Mouse (Mus musculus) myocyte (in vitro differentiated cells): ENCODE results near the gene Pnpla6. TPM values are rescaled to one million over a fixed set of nuclear protein-coding genes. Genes with fewer than 3 reads are reported as not detected.
A peak's percentile ranks its signal among the peaks of the same experiment; 100 is the strongest.

Experiments
- H3K27me3 ChIP-seq: one replicate; pipeline ENCODE4 v1.6.1; 2011; ENCODE audit not compliant: control insufficient read depth, insufficient read depth, insufficient read length
- H3K36me3 ChIP-seq: one replicate; pipeline ENCODE4 v1.6.1; 2011; ENCODE audit not compliant: control insufficient read depth, insufficient read depth
- H3K4me2 ChIP-seq: one replicate; pipeline ENCODE4 v1.6.1; 2011; ENCODE audit warnings: low read depth, control low read depth
- H3K4me3 ChIP-seq: one replicate; pipeline ENCODE4 v1.5.1; 2011; ENCODE audit warnings: mild to moderate bottlenecking, control low read depth, moderate library complexity
- H3K79me2 ChIP-seq: one replicate; pipeline ENCODE4 v1.6.1; 2011; ENCODE audit not compliant: control insufficient read depth, insufficient read depth
- H3ac ChIP-seq: one replicate; pipeline ENCODE4 v1.6.1; 2011; ENCODE audit not compliant: control insufficient read depth, insufficient read length
- CEBPB ChIP-seq: IDR thresholded peaks from 2 replicates; pipeline ENCODE4 v1.6.1; 2011; ENCODE audit warnings: mild to moderate bottlenecking, moderate library complexity; ENCODE audit not compliant: poor library complexity, insufficient read depth, severe bottlenecking
- E2F4 ChIP-seq: IDR thresholded peaks from one replicate; pipeline ENCODE4 v1.6.1; 2011; ENCODE audit warnings: mild to moderate bottlenecking, control low read depth, moderate library complexity; ENCODE audit not compliant: insufficient read depth
- MAX ChIP-seq: IDR thresholded peaks from one replicate; pipeline ENCODE4 v1.6.1; 2011; ENCODE audit warnings: low read depth, mild to moderate bottlenecking, control low read depth
- MYOD1 ChIP-seq, 3 experiments: IDR thresholded peaks; one replicate each; pipeline ENCODE4 v1.6.1; 2011; ENCODE audit warnings: control low read depth in 2 of 3, low read depth in 2 of 3, mild to moderate bottlenecking in 2 of 3, moderate library complexity in 1 of 3; ENCODE audit not compliant: insufficient read length in 2 of 3, control insufficient read depth in 1 of 3
- MYOG ChIP-seq, 3 experiments: IDR thresholded peaks; one replicate each; pipeline ENCODE4 v1.6.1; 2011; ENCODE audit warnings: control low read depth in 2 of 3, low read depth in 2 of 3, mild to moderate bottlenecking in 2 of 3; ENCODE audit not compliant: insufficient read length in 2 of 3, control insufficient read depth in 1 of 3, insufficient read depth in 1 of 3
- POLR2A ChIP-seq: IDR thresholded peaks from one replicate; pipeline ENCODE4 v1.6.1; 2011; ENCODE audit warnings: low read depth, mild to moderate bottlenecking, control low read depth, moderate library complexity; ENCODE audit not compliant: insufficient read length
- POLR2AphosphoS2 ChIP-seq: IDR thresholded peaks from one replicate; pipeline ENCODE4 v1.6.1; 2011; ENCODE audit warnings: low read depth, control low read depth; ENCODE audit not compliant: insufficient read length
- REST ChIP-seq: IDR thresholded peaks from one replicate; pipeline ENCODE4 v1.6.1; 2011; ENCODE audit warnings: mild to moderate bottlenecking, control low read depth, moderate library complexity; ENCODE audit not compliant: insufficient read depth, insufficient read length
- SRF ChIP-seq: IDR thresholded peaks from one replicate; pipeline ENCODE4 v1.6.1; 2011; ENCODE audit warnings: low read depth; ENCODE audit not compliant: control insufficient read depth, insufficient read length
- TCF12 ChIP-seq: IDR thresholded peaks from one replicate; pipeline ENCODE4 v1.6.1; 2011; ENCODE audit warnings: mild to moderate bottlenecking, control low read depth; ENCODE audit not compliant: poor library complexity, insufficient read depth, severe bottlenecking
- TCF3 ChIP-seq: IDR thresholded peaks from one replicate; pipeline ENCODE4 v1.6.1; 2011; ENCODE audit warnings: low read depth, control low read depth; ENCODE audit not compliant: insufficient read length
- USF1 ChIP-seq: IDR thresholded peaks from one replicate; pipeline ENCODE4 v1.6.1; 2011; ENCODE audit warnings: low read depth, mild to moderate bottlenecking, control low read depth, moderate library complexity
- polyA plus RNA-seq: library from polyadenylated mRNA; unstranded; fragments of >200 nt; fragmentation: generic; extraction: Trizol; gene quantifications from one replicate; pipeline ENCODE4 v1.2.1, GENCODE M21; 2012; ENCODE audit warnings: missing spikeins

The Pnpla6 gene
- polyA plus RNA-seq, 1 experiment, result 14.8 TPM

- H3K4me3 ChIP-seq, result peak within 1 kb of the TSS; percentile 53
- no peaks in the 10 kb centered on the region for H3K36me3 ChIP-seq
- peak; percentile 89 for TF ChIP-seq POLR2AphosphoS2
- TF ChIP-seq MYOG (IDR thresholded peaks at IDR 0.05; ENCODE audit: control insufficient read depth in 1 of 3, insufficient read depth in 1 of 3, insufficient read length in 2 of 3, low read depth in 2 of 3), result peak in 2 of 3 experiments; percentile 10 to 57
- TF ChIP-seq POLR2A, result peak; percentile 93
- peak in 2 of 3 experiments; percentile 0 to 34 for TF ChIP-seq MYOD1 (IDR thresholded peaks at IDR 0.05; ENCODE audit: control insufficient read depth in 1 of 3, insufficient read length in 2 of 3, low read depth in 2 of 3)
- peak; percentile 99 for TF ChIP-seq USF1
- TF ChIP-seq MAX, result no peak
- TF ChIP-seq TCF12, result no peak
- peak; percentile 75 for TF ChIP-seq E2F4
- peak within 1 kb of the TSS; percentile 99 for H3K4me2 ChIP-seq
- H3K27me3 ChIP-seq, result no peaks in the 10 kb centered on the region
- H3K79me2 ChIP-seq, result peaks cover 6% of the 10 kb centered on the region
- peak within 1 kb of the TSS; percentile 21 for H3ac ChIP-seq
Observed at GRCm38 (mm10) chr8:3500235-3501090, 14.7 kb upstream of the Pnpla6 start, which contains the start of gene Mcoln1. Mcoln1 (plus strand) TSS chr8:3500457.

- TF ChIP-seq SRF (no peak), CEBPB (no peak), POLR2AphosphoS2 (no peak), MYOG (IDR thresholded peaks at IDR 0.05; ENCODE audit: control insufficient read depth in 1 of 3, insufficient read depth in 1 of 3, insufficient read length in 2 of 3, low read depth in 2 of 3) (no peak), REST (no peak), E2F4 (no peak)
- peaks cover 3% of the 10 kb centered on the region for H3K36me3 ChIP-seq
- no peaks in the 10 kb centered on the region for H3K27me3 ChIP-seq
- no peak overlapping the region for H3K4me3 ChIP-seq
- H3K79me2 ChIP-seq, result peaks cover 6% of the 10 kb centered on the region
- H3K4me2 ChIP-seq, result no peak overlapping the region
- no peak overlapping the region for H3ac ChIP-seq
Observed at GRCm38 (mm10) chr8:3502217-3502616, 13.0 kb upstream of the Pnpla6 start.

- Histone ChIP-seq H3K4me2 (no peak overlapping the region), H3K36me3 (peaks cover 3% of the 10 kb centered on the region), H3K27me3 (no peaks in the 10 kb centered on the region), H3K79me2 (no peaks in the 10 kb centered on the region), H3ac (no peak overlapping the region), H3K4me3 (no peak overlapping the region)
- TF ChIP-seq TCF12 (no peak), USF1 (no peak), REST (no peak), MYOD1 (IDR thresholded peaks at IDR 0.05; ENCODE audit: control insufficient read depth in 1 of 3, insufficient read length in 2 of 3, low read depth in 2 of 3) (no peak), E2F4 (no peak), MAX (no peak), POLR2A (no peak), POLR2AphosphoS2 (no peak), CEBPB (no peak), MYOG (IDR thresholded peaks at IDR 0.05; ENCODE audit: control insufficient read depth in 1 of 3, insufficient read depth in 1 of 3, insufficient read length in 2 of 3, low read depth in 2 of 3) (no peak), SRF (no peak)
Observed at GRCm38 (mm10) chr8:3507979-3508754, 7.0 kb upstream of the Pnpla6 start.

- peak overlapping the region; percentile 99 for H3K4me2 ChIP-seq
- no peaks in the 10 kb centered on the region for H3K27me3 ChIP-seq
- H3K79me2 ChIP-seq, result no peaks in the 10 kb centered on the region
- H3K36me3 ChIP-seq, result no peaks in the 10 kb centered on the region
- H3ac ChIP-seq, result peak overlapping the region; percentile 4
- peak overlapping the region; percentile 71 for H3K4me3 ChIP-seq
- no peak for TF ChIP-seq POLR2A
- no peak for TF ChIP-seq CEBPB
- TF ChIP-seq SRF, result no peak
- no peak for TF ChIP-seq POLR2AphosphoS2
- no peak for TF ChIP-seq E2F4
- no peak for TF ChIP-seq MYOG (IDR thresholded peaks at IDR 0.05; ENCODE audit: control insufficient read depth in 1 of 3, insufficient read depth in 1 of 3, insufficient read length in 2 of 3, low read depth in 2 of 3)
- TF ChIP-seq MAX, result no peak
- TF ChIP-seq TCF12, result no peak
- TF ChIP-seq USF1, result no peak
- TF ChIP-seq REST, result no peak
- no peak for TF ChIP-seq MYOD1 (IDR thresholded peaks at IDR 0.05; ENCODE audit: control insufficient read depth in 1 of 3, insufficient read length in 2 of 3, low read depth in 2 of 3)
- no peak for TF ChIP-seq TCF3
Observed at GRCm38 (mm10) chr8:3514681-3515247, 420 bp upstream of the Pnpla6 start.
